Mouse (Mus musculus): Measurements from ENCODE around the gene Slc2a1.

The Slc2a1 gene

DNA sequence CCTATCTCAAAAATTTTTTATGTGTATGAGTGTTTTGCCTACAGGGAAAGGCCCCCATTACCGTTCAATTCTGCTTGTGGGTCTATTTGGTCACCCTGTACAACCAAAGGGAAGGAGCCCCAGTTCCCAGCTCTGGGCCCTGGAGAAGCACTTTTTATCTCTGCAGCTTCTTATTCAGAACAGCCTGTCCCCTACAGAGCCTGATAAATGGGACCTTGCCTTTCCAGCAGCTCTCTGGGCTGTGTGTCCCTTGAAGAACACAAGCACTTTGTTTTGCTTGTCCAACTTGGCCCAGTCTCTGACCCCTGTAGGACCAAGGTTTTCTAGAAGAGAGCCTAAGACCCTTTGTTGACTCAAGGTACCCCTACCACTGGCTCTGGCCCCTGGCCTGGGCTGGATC, 20.6 kb downstream of the Slc2a1 start:
- WGBS = 53% methylated on average over 1 of the region's 1 CpGs

DNA sequence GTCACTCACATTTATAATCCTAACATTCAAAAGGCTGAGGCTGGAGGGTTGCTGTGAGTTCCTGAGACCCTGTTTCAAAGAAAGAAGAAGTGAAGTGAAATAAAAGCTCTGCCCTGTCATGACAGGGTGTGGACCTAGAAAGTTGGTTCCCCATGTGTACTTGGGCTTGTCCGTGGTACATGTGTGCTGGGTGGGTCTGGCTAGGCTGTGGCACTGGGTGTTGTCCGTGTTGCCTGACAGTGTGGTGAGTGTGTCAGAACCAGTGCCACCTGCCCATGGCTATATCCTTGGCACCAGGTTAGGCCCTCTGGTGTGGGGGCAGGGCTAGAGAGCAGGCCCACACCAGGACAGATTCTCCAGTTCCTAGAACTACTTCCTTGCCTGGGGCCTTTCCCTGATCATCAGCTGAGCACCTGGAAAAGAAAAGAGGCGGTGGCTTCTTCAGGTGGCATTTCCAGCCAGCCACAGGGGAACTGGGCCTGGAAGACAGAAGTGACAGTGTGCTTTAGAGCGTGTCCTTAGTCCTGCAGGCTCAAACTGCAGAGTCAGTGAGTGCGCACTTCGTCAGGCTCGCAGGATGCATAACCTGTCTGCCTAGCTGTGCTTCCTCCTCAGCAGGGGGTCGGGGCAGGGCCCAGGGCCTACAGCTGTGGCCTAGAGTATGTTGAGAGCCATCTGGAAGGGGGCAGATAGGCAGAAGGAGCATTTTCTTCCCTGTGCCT, 22.8 kb downstream of the Slc2a1 start:
- WGBS = 78% methylated on average over 8 of the region's 8 CpGs

- 89% methylated on average over 13 of the region's 13 CpGs for WGBS
Observed at GRCm38 (mm10) chr4:119133306-119133705, 24.8 kb downstream of the Slc2a1 start.

DNA sequence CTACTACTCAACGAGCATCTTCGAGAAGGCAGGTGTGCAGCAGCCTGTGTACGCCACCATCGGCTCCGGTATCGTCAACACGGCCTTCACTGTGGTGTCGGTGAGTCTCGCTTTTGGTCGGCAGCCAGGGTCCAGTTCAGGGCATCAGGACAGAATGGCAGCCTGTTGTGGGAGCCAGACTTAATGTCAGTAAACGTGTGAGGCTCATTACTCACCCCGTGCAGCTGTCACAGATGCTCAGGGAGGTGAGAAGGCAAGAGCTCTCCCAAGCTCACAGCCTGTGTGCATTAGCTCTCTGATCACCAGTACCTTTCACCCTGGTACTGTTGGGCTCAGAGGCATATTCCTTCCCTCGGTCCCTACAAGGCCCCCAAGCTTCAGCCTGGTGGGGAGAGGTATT, 25.3 kb downstream of the Slc2a1 start:
- WGBS = 87% methylated on average over 13 of the region's 13 CpGs

DNA sequence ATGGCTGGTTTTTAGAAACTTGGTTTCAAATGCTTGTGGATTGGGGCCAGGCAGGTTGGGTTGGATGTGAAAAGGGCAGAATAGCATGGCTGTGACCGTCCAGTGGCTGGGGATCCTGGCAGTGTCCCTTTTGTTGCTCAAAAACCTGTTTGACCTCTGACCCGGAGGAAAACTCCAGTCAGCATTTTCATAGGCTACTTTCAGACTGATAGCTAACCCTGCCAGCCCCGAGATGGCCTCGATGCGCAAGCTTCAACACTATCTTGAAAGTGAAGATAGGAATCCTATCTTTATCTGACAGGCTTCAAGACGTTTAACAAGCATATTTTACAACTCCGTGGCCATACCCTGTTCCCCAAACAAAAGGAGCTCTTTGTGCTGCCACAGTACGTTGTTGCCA, 28.8 kb downstream of the Slc2a1 start:
- WGBS = 77% methylated on average over 8 of the region's 8 CpGs

DNA sequence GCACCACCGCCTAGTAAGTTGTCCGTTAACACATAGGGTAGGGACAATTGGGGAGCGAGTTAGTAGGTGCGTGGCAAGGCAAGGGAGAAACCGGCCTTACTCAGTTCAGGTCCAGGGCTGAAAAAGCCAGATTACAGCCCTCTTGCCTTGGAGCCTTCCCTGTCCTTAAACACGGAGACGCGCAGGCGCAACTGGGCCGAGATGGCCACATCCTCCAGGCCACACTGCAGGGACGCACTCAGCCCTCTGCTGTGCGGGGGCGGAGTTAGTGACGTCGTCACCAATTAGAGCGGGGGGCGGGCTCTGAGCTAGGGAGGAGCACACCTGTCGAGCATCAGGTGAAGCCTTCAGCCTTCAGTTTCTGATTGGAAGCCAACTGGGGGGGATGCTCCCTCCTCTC, 29.7 kb downstream of the Slc2a1 start:
- 32% methylated on average over 18 of the region's 18 CpGs for WGBS

GRCm38 (mm10) chr4:119138776-119139175, 30.3 kb downstream of the Slc2a1 start:
- 59% methylated on average over 8 of the region's 8 CpGs for WGBS

DNA sequence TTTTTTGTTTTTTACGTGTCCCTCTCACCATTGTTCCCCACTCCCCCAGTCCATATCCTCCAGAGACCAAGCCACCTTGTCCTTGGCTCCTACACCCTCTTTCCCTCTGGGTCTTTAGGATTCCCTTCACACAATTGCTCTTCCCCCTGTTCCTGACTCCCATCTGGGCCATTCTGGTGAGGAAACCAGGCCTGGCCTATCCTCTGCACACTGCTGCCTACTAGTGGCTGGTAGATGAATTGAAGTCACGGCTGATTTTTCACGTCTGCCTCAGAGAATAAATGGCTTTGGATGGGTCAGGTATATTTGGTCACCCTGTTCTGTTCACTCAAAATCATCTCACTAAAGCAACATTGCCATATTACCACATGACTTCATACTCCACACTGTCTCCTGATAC, 31.6 kb downstream of the Slc2a1 start:
- 54% methylated on average over 3 of the region's 3 CpGs for WGBS

GRCm38 (mm10) chr4:119141191-119141590, 32.7 kb downstream of the Slc2a1 start:
- 44% methylated on average over 10 of the region's 10 CpGs for WGBS

DNA sequence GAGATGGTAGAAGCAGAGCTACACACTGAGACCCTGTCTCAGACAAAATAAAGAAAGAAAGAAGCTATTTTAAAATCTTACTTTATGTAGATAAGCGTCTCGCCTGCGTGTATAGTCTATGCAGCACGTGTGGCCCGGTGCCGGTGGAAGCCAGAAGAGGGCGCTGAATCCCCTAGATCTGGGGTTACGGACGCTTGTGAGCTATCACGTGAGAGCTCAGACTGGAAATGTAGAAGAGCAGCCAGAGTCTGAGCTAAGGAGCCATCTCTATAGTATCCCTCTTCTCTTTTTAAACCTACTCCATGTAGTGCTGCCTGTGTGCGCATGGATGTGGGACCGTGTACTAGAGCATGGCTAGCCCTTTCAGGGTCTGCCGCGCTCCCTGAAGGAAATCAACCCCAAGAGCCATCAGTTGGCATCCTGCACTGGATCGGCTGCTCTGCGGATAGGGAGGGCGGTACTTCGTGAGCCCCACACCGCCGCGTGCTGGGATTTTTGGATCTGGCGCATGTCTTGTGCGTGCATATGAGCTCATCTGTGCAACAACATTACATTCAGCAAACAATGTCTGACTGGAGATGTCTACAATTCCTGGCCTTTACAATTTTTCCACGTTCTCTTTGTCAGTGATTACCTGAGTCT, 33.8 kb downstream of the Slc2a1 start:
- whole genome bisulfite sequencing = 31% methylated on average over 24 of the region's 24 CpGs

GRCm38 (mm10) chr4:119146816-119147215, 38.3 kb downstream of the Slc2a1 start:
- 74% methylated on average over 7 of the region's 7 CpGs for WGBS

DNA sequence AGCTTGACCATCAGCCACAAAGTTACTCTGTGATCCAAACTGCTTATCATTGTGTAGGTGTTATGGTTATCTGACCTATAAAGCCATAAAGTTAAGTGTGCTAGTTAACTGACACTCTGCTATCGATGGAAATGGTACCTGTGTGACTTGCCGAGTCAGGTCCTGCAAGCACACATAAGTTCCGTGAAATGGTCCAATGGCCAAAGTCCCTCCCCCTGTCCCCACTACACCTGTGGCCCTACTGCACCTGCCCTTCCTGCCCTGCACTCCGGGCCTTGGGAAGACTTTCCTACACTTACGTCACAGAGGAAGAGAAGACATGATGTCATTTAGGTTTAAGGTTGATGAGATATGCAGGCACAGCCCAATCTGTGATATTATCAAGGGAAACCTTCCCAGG, 38.8 kb downstream of the Slc2a1 start:
- 94% methylated on average over 5 of the region's 5 CpGs for WGBS

DNA sequence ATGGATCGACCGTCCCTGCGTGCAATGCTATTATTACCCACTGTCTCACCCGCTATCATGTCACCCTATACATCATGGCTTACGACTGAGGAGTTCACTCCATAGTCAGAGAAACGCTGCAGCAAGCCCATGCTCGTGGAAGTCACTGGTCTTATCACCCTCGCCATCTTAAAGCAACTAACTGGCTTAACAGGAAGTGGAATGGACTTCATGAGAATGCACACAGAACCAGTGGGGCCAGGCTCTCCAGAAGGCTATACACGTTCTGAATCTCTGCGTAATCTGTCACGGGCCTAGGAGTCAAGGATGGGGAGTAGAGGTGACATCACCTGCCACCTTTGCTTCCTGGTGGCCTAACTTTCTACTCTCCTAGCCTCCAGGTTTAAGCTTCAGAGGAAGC, 40.2 kb downstream of the Slc2a1 start:
- 93% methylated on average over 11 of the region's 11 CpGs for WGBS

DNA sequence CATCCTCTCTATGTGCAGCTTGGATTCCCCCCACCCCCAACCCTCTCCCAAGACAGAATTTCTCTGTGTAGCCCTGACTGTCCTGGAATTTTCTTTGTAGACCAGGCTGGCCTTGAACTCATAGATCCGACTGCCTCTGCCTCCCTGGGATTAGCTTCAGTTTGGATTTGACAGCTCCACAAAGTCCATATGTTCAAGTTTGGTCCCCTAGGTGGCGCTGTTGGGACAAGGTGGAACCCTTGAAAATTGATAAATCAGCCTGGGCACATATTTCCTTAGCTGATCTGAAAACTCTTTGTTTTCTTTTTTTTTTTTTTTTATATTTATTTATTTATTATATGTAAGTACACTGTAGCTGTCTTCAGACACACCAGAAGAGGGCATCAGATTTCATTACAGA, 48.7 kb downstream of the Slc2a1 start:
- WGBS = 28% methylated on average over 2 of the region's 2 CpGs

GRCm38 (mm10) chr4:119157891-119158290, 49.4 kb downstream of the Slc2a1 start:
- WGBS = 84% methylated on average over 5 of the region's 5 CpGs

DNA sequence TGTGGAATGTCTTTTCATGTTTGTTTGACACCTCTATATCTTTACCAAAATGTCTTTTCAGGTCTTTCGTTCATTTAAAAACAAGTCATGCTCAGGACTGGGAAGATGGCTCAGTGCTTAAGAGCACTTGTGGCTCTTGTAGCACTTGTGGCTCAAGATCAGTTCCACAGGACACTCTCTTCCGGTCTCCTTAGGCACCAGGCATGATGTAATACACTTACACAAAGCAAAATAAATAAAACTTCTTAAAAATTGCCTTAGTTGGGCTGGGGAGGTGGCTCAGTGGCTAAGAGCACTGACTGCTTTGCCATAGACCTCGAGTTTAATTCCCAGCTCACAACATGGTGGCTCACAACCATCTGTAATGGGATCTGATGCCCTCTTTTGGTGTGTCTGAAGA, 52.8 kb downstream of the Slc2a1 start:
- 78% methylated on average over 3 of the region's 3 CpGs for WGBS

DNA sequence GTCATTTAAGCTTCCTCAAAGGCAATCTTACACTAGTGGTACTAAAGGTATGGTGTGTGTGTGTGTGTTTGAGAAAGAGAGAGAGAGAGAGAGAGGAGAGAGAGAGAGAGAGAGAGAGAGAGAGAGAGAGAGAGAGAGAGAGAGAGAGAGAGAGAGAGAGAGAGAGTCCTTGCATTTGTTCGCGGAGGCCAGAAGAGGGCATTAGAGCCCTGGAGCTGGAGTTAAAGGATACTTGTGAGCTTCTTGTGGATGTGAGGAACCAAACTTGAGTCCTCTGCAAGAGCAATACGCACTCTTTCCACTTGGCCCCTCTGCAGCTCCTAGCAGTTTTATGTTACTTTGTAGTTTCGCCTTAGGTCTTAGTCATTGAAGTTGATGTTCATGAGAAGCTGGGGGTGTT, 54.5 kb downstream of the Slc2a1 start:
- 75% methylated on average over 4 of the region's 4 CpGs for WGBS

GRCm38 (mm10) chr4:119165916-119166315, 57.4 kb downstream of the Slc2a1 start:
- WGBS = 83% methylated on average over 7 of the region's 7 CpGs

DNA sequence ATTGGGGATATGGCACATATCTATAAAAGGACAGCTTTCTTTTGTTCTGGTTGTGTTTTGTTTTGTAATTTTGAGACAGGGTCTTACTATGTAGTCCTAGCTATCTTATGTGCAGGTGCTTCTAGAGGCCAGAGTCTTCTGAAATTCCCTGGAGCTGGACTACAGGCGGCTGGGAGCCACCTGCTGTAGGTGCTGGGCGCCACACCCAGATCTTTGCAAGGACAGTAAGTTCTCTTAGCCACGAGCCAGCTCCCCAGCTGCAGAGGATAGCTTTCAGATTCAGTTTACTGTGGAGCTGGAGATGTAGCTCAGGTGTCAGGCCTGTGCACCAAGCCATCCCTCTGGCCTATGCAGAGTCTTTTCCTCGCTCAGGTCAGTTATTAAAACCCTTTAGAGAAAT, 58.6 kb downstream of the Slc2a1 start:
- WGBS = 92% methylated on average over 4 of the region's 4 CpGs

- WGBS = 2% methylated on average over 4 of the region's 4 CpGs
Observed at GRCm38 (mm10) chr4:119167663-119168062, 59.2 kb downstream of the Slc2a1 start.

GRCm38 (mm10) chr4:119172919-119173650, 64.6 kb downstream of the Slc2a1 start:
- 26% methylated on average over 18 of the region's 18 CpGs for WGBS

- under 1% methylated on average over 40 of the region's 40 CpGs for WGBS
Observed at GRCm38 (mm10) chr4:119173851-119174453, 65.4 kb downstream of the Slc2a1 start, which contains the start of gene Zfp691. TSS of gene Zfp691 (minus strand) at chr4:119174195.
